Mouse (Mus musculus): ENCODE data around the gene Ptprf.

DNA sequence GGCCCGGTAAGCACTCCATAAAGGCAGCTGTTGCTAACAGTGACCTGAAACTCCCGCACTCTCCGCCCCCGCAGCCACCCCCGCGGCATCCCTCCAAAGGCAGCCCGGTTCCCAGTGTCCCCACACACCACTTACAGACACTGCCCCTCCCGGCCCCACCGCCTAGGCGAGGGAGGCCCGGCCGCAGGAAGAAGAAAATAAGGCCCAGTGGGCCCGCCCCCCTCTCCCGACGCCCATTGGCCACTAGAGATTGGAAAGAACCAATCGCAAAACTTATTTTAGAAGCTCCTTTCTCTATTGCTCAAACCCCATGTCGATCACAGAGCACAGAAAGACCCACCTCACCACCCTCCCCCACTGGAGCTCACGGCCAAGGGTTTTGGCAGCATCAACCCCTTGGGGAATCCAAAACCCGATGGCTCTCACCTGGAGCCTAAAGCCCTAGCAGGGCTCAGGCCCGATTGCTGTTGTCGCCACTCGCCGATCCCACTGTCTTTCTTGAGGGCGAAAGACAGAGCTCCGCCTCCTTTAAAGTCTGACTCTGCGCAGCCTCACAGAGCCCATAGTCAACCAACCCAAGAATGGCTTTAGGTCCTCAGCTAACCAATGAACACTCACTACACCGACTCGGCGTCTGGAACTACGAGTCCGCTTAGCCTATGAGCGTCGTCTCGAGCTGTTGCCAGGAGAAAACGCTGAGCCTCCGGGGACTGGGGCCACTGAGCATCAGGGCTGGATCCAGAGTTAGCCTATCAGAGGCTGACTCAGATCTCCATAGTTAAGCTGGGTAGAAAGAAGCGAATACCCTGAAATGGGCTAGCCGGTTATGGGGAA is 111.5 kb downstream of the Ptprf start, which contains the start of gene Kdm4a:
- TF ChIP-seq CTCF (IDR thresholded peaks at IDR 0.05), result no peak; the same call in 1 of the 2 replicates
- peak; percentile 70 for TF ChIP-seq EP300 (IDR thresholded peaks at IDR 0.05)

All from lung, postnatal 0 days (tissue).